Mouse (Mus musculus) forebrain, embryonic 14.5 days (tissue): ENCODE data around the gene Ints11. TPM values are rescaled to one million over a fixed set of nuclear protein-coding genes. Genes with fewer than 3 reads are reported as not detected.

ENCODE experiments used
- ATAC-seq: fragments of 200-750 bp; cut with Nextera tagmentation; 2 replicates; pipeline ENCODE4 v1.8.0; 2017; ENCODE audit warnings: mild to moderate bottlenecking, moderate library complexity
- DNase-seq: peaks from one replicate; pipeline ENCODE4 v3.0.0-alpha.2; 2015; ENCODE audit warnings: low spot score
- H3K27ac ChIP-seq: fragments of 300-500 bp; sonication (generic); 2 replicates; pipeline ENCODE4 v1.5.1; 2014; ENCODE audit warnings: low read depth, mild to moderate bottlenecking, control low read depth, low read length, moderate library complexity
- H3K27me3 ChIP-seq: fragments of 300-500 bp; sonication (generic); replicated peaks from 2 replicates; pipeline ENCODE4 v1.6.1; 2014; ENCODE audit warnings: low read length, control low read depth, mixed read lengths; ENCODE audit not compliant: control insufficient read depth, insufficient read depth
- H3K36me3 ChIP-seq: fragments of 300-500 bp; sonication (generic); 2 replicates; pipeline ENCODE4 v1.6.1; 2014; ENCODE audit warnings: low read length, control low read depth; ENCODE audit not compliant: control insufficient read depth, insufficient read depth
- H3K4me1 ChIP-seq: fragments of 300-500 bp; sonication (generic); 2 replicates; pipeline ENCODE4 v1.6.1; 2014; ENCODE audit warnings: antibody characterized with exemption, low read length, control low read depth; ENCODE audit not compliant: control insufficient read depth, insufficient read depth
- H3K4me2 ChIP-seq: fragments of 300-500 bp; sonication (generic); 2 replicates; pipeline ENCODE4 v1.6.1; 2014; ENCODE audit warnings: mild to moderate bottlenecking, control low read depth, low read length
- H3K4me3 ChIP-seq: fragments of 300-500 bp; sonication (generic); 2 replicates; pipeline ENCODE4 v1.5.1; 2014; ENCODE audit warnings: low read depth, low read length, control low read depth
- H3K9ac ChIP-seq: fragments of 300-500 bp; sonication (generic); 2 replicates; pipeline ENCODE4 v1.6.1; 2014; ENCODE audit warnings: mild to moderate bottlenecking, low read length, control low read depth, moderate library complexity
- H3K9me3 ChIP-seq: fragments of 300-500 bp; sonication (generic); replicated peaks from 2 replicates; pipeline ENCODE4 v1.6.1; 2016; ENCODE audit warnings: low read length, control low read depth, mixed read lengths; ENCODE audit not compliant: control insufficient read depth
- WGBS: fragments of 180-500 bp; shearing (Covaris S2); extraction: QIAGEN DNeasy Blood & Tissue Kit; methylation state at CpG from one replicate; pipeline ENCODE4 v1.1.7; 2014; 5-methylcytosine and 5-hydroxymethylcytosine counted together
- microRNA-seq: library from miRNA; unstranded; fragments of <30 nt; microRNA quantifications from one replicate; pipeline ENCODE4, GENCODE M21; 2016
- polyA plus RNA-seq: library from polyadenylated mRNA; unstranded; fragments of >200 nt; fragmentation: Nextera tagmentation; extraction: Ambion mirVana; gene quantifications from 2 replicates; pipeline ENCODE4 v1.2.1, GENCODE M21; 2014

Ints11 gene
- polyA plus RNA-seq, 1 experiment from 2014 or later = 102 TPM

GRCm38 (mm10) chr4:155904318-155905102, 35.2 kb downstream of the Ints11 start:
- no peak overlapping the region for H3K4me2 ChIP-seq
- no peak for ATAC-seq
- H3K4me1 ChIP-seq = no peaks in the 10 kb centered on the region
- no peak overlapping the region for H3K27ac ChIP-seq
- WGBS = 90% methylated on average over 13 of the region's 13 CpGs
- no peak for DNase-seq
- H3K36me3 ChIP-seq = peaks cover 78% of the 10 kb centered on the region
- no peak overlapping the region for H3K4me3 ChIP-seq
- H3K27me3 ChIP-seq = no peaks in the 10 kb centered on the region
- no peak overlapping the region for H3K9ac ChIP-seq
- no peaks in the 10 kb centered on the region for H3K9me3 ChIP-seq

- no peaks in the 10 kb centered on the region for H3K4me1 ChIP-seq
- no peak overlapping the region for H3K4me2 ChIP-seq
- no peaks in the 10 kb centered on the region for H3K27me3 ChIP-seq
- H3K36me3 ChIP-seq = peaks cover 67% of the 10 kb centered on the region
- H3K4me3 ChIP-seq = no peak overlapping the region
- DNase-seq = no peak
- no peak for ATAC-seq
- no peak overlapping the region for H3K27ac ChIP-seq
- 90% methylated on average over 13 of the region's 13 CpGs for WGBS
- no peaks in the 10 kb centered on the region for H3K9me3 ChIP-seq
- H3K9ac ChIP-seq = no peak overlapping the region
These were observed 36.3 kb downstream of the Ints11 start for GRCm38 (mm10) chr4:155905634-155906033.

DNA sequence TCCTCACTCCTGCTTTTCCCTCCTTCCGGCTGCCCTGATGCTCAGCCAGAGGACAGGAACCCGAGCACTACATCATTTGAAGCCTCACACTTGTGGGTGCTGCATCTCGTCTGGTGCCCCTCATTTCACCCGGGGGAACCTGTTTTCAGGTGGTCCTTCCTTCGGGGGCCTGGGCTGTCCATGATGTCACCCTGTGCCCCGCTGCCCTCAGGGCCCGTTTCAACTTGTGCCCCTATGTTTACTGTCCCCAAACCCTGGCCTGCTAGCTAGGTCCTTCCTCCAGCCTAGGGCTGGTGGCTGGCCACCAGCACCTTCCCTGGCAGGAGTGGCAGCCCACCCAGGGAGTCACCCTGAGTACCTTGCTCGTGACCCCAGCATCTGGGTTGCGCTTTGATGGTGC, 36.8 kb downstream of the Ints11 start:
- H3K36me3 ChIP-seq = peaks cover 62% of the 10 kb centered on the region
- ATAC-seq = no peak
- H3K27me3 ChIP-seq = no peaks in the 10 kb centered on the region
- WGBS = 88% methylated on average over 9 of the region's 9 CpGs
- H3K4me2 ChIP-seq = no peak overlapping the region
- no peak overlapping the region for H3K4me3 ChIP-seq
- no peak overlapping the region for H3K27ac ChIP-seq
- no peak overlapping the region for H3K9ac ChIP-seq
- H3K4me1 ChIP-seq = no peaks in the 10 kb centered on the region
- no peak for DNase-seq
- no peaks in the 10 kb centered on the region for H3K9me3 ChIP-seq

DNA sequence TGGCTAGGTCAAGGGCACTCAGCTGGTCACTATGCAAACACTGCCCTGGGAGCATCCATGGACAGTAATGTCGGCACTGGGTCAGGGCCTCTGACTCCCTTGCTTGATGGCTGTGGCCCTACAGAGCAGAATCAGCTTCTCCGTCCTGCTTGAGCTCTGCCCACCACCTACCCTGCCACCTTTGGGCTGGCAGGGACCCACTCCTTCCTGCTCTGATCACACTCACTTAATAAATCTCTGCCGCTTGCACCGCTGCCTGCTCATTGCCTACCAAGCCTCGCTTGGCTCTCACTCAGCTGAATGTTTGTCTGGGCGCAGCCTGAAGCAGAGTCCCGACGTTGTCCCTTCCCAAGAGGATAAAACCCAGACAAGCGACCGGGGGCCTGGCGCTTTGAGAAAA, 37.7 kb downstream of the Ints11 start:
- Histone ChIP-seq H3K4me2 (no peak overlapping the region), H3K4me1 (no peaks in the 10 kb centered on the region), H3K4me3 (no peak overlapping the region), H3K36me3 (peaks cover 53% of the 10 kb centered on the region), H3K9me3 (no peaks in the 10 kb centered on the region), H3K27ac (no peak overlapping the region), H3K27me3 (no peaks in the 10 kb centered on the region), H3K9ac (no peak overlapping the region)
- DNase-seq (no peak), ATAC-seq (no peak)
- WGBS = 88% methylated on average over 11 of the region's 11 CpGs

GRCm38 (mm10) chr4:155908281-155908680, 38.9 kb downstream of the Ints11 start:
- H3K4me1 ChIP-seq = no peaks in the 10 kb centered on the region
- H3K4me3 ChIP-seq = no peak overlapping the region
- H3K9me3 ChIP-seq = no peaks in the 10 kb centered on the region
- DNase-seq = no peak
- H3K27me3 ChIP-seq = no peaks in the 10 kb centered on the region
- H3K27ac ChIP-seq = no peak overlapping the region
- peaks cover 40% of the 10 kb centered on the region for H3K36me3 ChIP-seq
- no peak overlapping the region for H3K4me2 ChIP-seq
- no peak overlapping the region for H3K9ac ChIP-seq
- 80% methylated on average over 7 of the region's 7 CpGs for WGBS
- no peak for ATAC-seq

GRCm38 (mm10) chr4:155908751-155909150, 39.4 kb downstream of the Ints11 start:
- ATAC-seq (no peak), DNase-seq (no peak)
- Histone ChIP-seq H3K36me3 (peaks cover 36% of the 10 kb centered on the region), H3K9ac (no peak overlapping the region), H3K27me3 (no peaks in the 10 kb centered on the region), H3K4me3 (no peak overlapping the region), H3K4me1 (no peaks in the 10 kb centered on the region), H3K9me3 (no peaks in the 10 kb centered on the region), H3K27ac (no peak overlapping the region), H3K4me2 (no peak overlapping the region)
- WGBS = 94% methylated on average over 4 of the region's 4 CpGs

GRCm38 (mm10) chr4:155932031-155932430, 62.7 kb downstream of the Ints11 start:
- no peak overlapping the region for H3K9ac ChIP-seq
- no peak overlapping the region for H3K4me2 ChIP-seq
- no peaks in the 10 kb centered on the region for H3K4me1 ChIP-seq
- DNase-seq (no peak), ATAC-seq (no peak)
- H3K36me3 ChIP-seq = no peaks in the 10 kb centered on the region
- WGBS = 80% methylated on average over 1 of the region's 1 CpGs
- H3K9me3 ChIP-seq = no peaks in the 10 kb centered on the region
- H3K27me3 ChIP-seq = no peaks in the 10 kb centered on the region
- no peak overlapping the region for H3K27ac ChIP-seq
- no peak overlapping the region for H3K4me3 ChIP-seq

Small RNA genes within 50 kb of the gene (microRNA-seq; reads per million reads assigned to microRNA genes)
- not detected for gene Gm22991

Other genes starting within 250 kb of the Ints11 start
- gene Cdk11b, start 244.7 kb upstream of the Ints11 start, polyA plus RNA-seq = 39.9 and 42.8 TPM in 2 replicates
- gene Gm10563, start 224.1 kb upstream of the Ints11 start, polyA plus RNA-seq = not detected in 2 replicates
- gene Mmp23, start 216.2 kb upstream of the Ints11 start, polyA plus RNA-seq = 0.97 and 2.1 TPM in 2 replicates
- 25.2 and 34.5 TPM in 2 replicates for gene Mib2, start 200.3 kb upstream of the Ints11 start, polyA plus RNA-seq
- gene Fndc10, start 175.2 kb upstream of the Ints11 start, polyA plus RNA-seq = 3.2 and 3.8 TPM in 2 replicates
- 153 and 179 TPM in 2 replicates for gene Ssu72, start 164.7 kb upstream of the Ints11 start, polyA plus RNA-seq
- 3.4 and 3.5 TPM in 2 replicates for gene Tmem240, start 134.7 kb upstream of the Ints11 start, polyA plus RNA-seq
- 62.0 and 70.0 TPM in 2 replicates for gene Atad3a, start 108.5 kb upstream of the Ints11 start, polyA plus RNA-seq
- gene Vwa1, start 94.8 kb upstream of the Ints11 start, polyA plus RNA-seq = 21.8 and 24.6 TPM in 2 replicates
- gene Tmem88b, start 83.7 kb upstream of the Ints11 start, polyA plus RNA-seq = 0.12 and 0.25 TPM in 2 replicates
- gene Ankrd65, start 79.1 kb upstream of the Ints11 start, polyA plus RNA-seq = not detected in 2 replicates
- gene Mrpl20, start 66.7 kb upstream of the Ints11 start, polyA plus RNA-seq = 274 and 313 TPM in 2 replicates
- gene Ccnl2, start 57.1 kb upstream of the Ints11 start, polyA plus RNA-seq = 119 and 144 TPM in 2 replicates
- 120 and 135 TPM in 2 replicates for gene Aurkaip1, start 38.3 kb upstream of the Ints11 start, polyA plus RNA-seq
- 15.6 and 22.1 TPM in 2 replicates for gene Mxra8, start 29.9 kb upstream of the Ints11 start, polyA plus RNA-seq
- 10.8 and 12.4 TPM in 2 replicates for gene Dvl1, start 22.1 kb upstream of the Ints11 start, polyA plus RNA-seq
- 0.46 and 0.61 TPM in 2 replicates for gene Tas1r3, start 6.2 kb upstream of the Ints11 start, polyA plus RNA-seq
- 28.3 and 29.5 TPM in 2 replicates for gene Cptp, start 106 bp upstream of the Ints11 start, polyA plus RNA-seq
- gene Pusl1, start 22.2 kb downstream of the Ints11 start, polyA plus RNA-seq = 46.5 and 52.8 TPM in 2 replicates
- gene Acap3, start 22.3 kb downstream of the Ints11 start, polyA plus RNA-seq = 60.5 and 77.0 TPM in 2 replicates
- 116 and 137 TPM in 2 replicates for gene Ube2j2, start 74.3 kb downstream of the Ints11 start, polyA plus RNA-seq
- 8.0 and 11.3 TPM in 2 replicates for gene C1qtnf12, start 92.8 kb downstream of the Ints11 start, polyA plus RNA-seq
- 27.6 and 29.6 TPM in 2 replicates for gene B3galt6, start 123.1 kb downstream of the Ints11 start, polyA plus RNA-seq
- gene Sdf4, start 123.3 kb downstream of the Ints11 start, polyA plus RNA-seq = 124 and 127 TPM in 2 replicates
- gene Tnfrsf4, start 144.3 kb downstream of the Ints11 start, polyA plus RNA-seq = 0.43 and 0.60 TPM in 2 replicates
- gene Tnfrsf18, start 156.6 kb downstream of the Ints11 start, polyA plus RNA-seq = 0.40 and 0.53 TPM in 2 replicates
- gene Ttll10, start 189.9 kb downstream of the Ints11 start, polyA plus RNA-seq = not detected in 2 replicates
- gene 9430015G10Rik, start 240.4 kb downstream of the Ints11 start, polyA plus RNA-seq = 29.0 and 34.3 TPM in 2 replicates